Mouse (Mus musculus): ENCODE results near the gene Gmps.

- TF ChIP-seq CTCF (conservative IDR thresholded peaks at IDR 0.05 in 1 of 2, IDR thresholded peaks at IDR 0.05 in 1 of 2; ENCODE audit: low read depth in 2 of 2, low read length in 2 of 2) (no peak), POLR2A (IDR thresholded peaks at IDR 0.05; ENCODE audit: low read depth, low read length) (no peak), EP300 (IDR thresholded peaks at IDR 0.05; ENCODE audit: low read length) (no peak), NRF1 (IDR thresholded peaks at IDR 0.05; ENCODE audit: low read depth, low read length) (no peak), ZMIZ1 (IDR thresholded peaks at IDR 0.05; ENCODE audit: low read depth, low read length) (no peak)
These were observed 10.8 kb downstream of the Gmps start for GRCm38 (mm10) chr3:63986656-63987055.

Measured in CH12.LX (cell line).